Mouse (Mus musculus) lung, embryonic 15.5 days (tissue): Measurements from ENCODE around the gene Mbd4. TPM values are rescaled to one million over a fixed set of nuclear protein-coding genes. Genes with fewer than 3 reads are reported as not detected.

Experiments
- ATAC-seq: fragments of 200-750 bp; cut with Nextera tagmentation; 2 replicates; pipeline ENCODE4 v1.8.0; 2017; ENCODE audit warnings: moderate number of reproducible peaks, borderline replicate concordance; ENCODE audit not compliant: low FRiP score, low TSS enrichment; ENCODE audit errors: extremely low read depth
- H3K27ac ChIP-seq: fragments of 300-500 bp; sonication (generic); 2 replicates; pipeline ENCODE4 v1.5.1; 2015; ENCODE audit warnings: moderate library complexity, mild to moderate bottlenecking, inconsistent platforms
- H3K27me3 ChIP-seq: fragments of 300-500 bp; sonication (generic); 2 replicates; pipeline ENCODE4 v1.6.1; 2015; ENCODE audit warnings: inconsistent platforms
- H3K36me3 ChIP-seq: fragments of 300-500 bp; sonication (generic); 2 replicates; pipeline ENCODE4 v1.6.1; 2015; ENCODE audit warnings: inconsistent platforms
- H3K4me1 ChIP-seq: fragments of 300-500 bp; sonication (generic); 2 replicates; pipeline ENCODE4 v1.6.1; 2015; ENCODE audit warnings: inconsistent platforms
- H3K4me2 ChIP-seq: fragments of 300-500 bp; sonication (generic); 2 replicates; pipeline ENCODE4 v1.6.1; 2015; ENCODE audit warnings: inconsistent platforms, mild to moderate bottlenecking, moderate library complexity
- H3K4me3 ChIP-seq: fragments of 300-500 bp; sonication (generic); 2 replicates; pipeline ENCODE4 v1.5.1; 2015; ENCODE audit warnings: mild to moderate bottlenecking, inconsistent platforms
- H3K9ac ChIP-seq: fragments of 300-500 bp; sonication (generic); 2 replicates; pipeline ENCODE4 v1.6.1; 2015; ENCODE audit warnings: inconsistent platforms
- H3K9me3 ChIP-seq: fragments of 300-500 bp; sonication (generic); 2 replicates; pipeline ENCODE4 v1.6.1; 2016; ENCODE audit warnings: inconsistent platforms
- WGBS: fragments of 180-500 bp; shearing (Covaris S2); methylation state at CpG from one replicate; pipeline ENCODE4 v1.1.7; 2015; 5-methylcytosine and 5-hydroxymethylcytosine counted together
- polyA plus RNA-seq: library from polyadenylated mRNA; unstranded; fragments of >200 nt; fragmentation: Nextera tagmentation; extraction: Ambion mirVana; gene quantifications from 2 replicates; pipeline ENCODE4 v1.2.1, GENCODE M21; 2015

Mbd4 gene
- polyA plus RNA-seq, 1 experiment from 2014 or later = 22.6 TPM

- peaks cover 65% of the 10 kb centered on the region for H3K36me3 ChIP-seq
- ATAC-seq = no peak
- no peak overlapping the region for H3K4me2 ChIP-seq
- no peaks in the 10 kb centered on the region for H3K27me3 ChIP-seq
- 0 out of 2 replicates have a peak overlapping the region, but pooled peaks have one; percentile 4 for H3K9ac ChIP-seq
- H3K4me3 ChIP-seq = no peak overlapping the region
- H3K4me1 ChIP-seq = peaks cover 21% of the 10 kb centered on the region
- no peak overlapping the region for H3K27ac ChIP-seq
- no peaks in the 10 kb centered on the region for H3K9me3 ChIP-seq
- 58% methylated on average over 10 of the region's 10 CpGs for WGBS
These were observed 48.6 kb downstream of the Mbd4 start for GRCm38 (mm10) chr6:115804432-115805192.

GRCm38 (mm10) chr6:115803541-115804382, 49.4 kb downstream of the Mbd4 start:
- Histone ChIP-seq H3K27ac (0 out of 2 replicates have a peak overlapping the region, but pooled peaks have one; percentile 13), H3K4me3 (no peak overlapping the region), H3K9me3 (no peaks in the 10 kb centered on the region), H3K9ac (0 out of 2 replicates have a peak overlapping the region, but pooled peaks have one; percentile 4), H3K36me3 (peaks cover 73% of the 10 kb centered on the region), H3K4me2 (no peak overlapping the region), H3K4me1 (peaks cover 21% of the 10 kb centered on the region), H3K27me3 (no peaks in the 10 kb centered on the region)
- ATAC-seq = peak; percentile 32; the same call in 1 of the 2 replicates
- 37% methylated on average over 16 of the region's 16 CpGs for WGBS

- Histone ChIP-seq H3K4me2 (no peak overlapping the region), H3K9ac (no peak overlapping the region), H3K4me1 (peaks cover 15% of the 10 kb centered on the region), H3K4me3 (no peak overlapping the region), H3K27ac (no peak overlapping the region), H3K36me3 (peaks cover 85% of the 10 kb centered on the region), H3K27me3 (no peaks in the 10 kb centered on the region), H3K9me3 (no peaks in the 10 kb centered on the region)
- no peak for ATAC-seq
- WGBS = 75% methylated on average over 3 of the region's 3 CpGs
These were observed 51.4 kb downstream of the Mbd4 start for GRCm38 (mm10) chr6:115801811-115802210.

- no peak for ATAC-seq
- no peak overlapping the region for H3K9ac ChIP-seq
- no peak overlapping the region for H3K4me3 ChIP-seq
- H3K36me3 ChIP-seq = peaks cover 88% of the 10 kb centered on the region
- no peaks in the 10 kb centered on the region for H3K27me3 ChIP-seq
- 84% methylated on average over 21 of the region's 21 CpGs for WGBS
- H3K27ac ChIP-seq = no peak overlapping the region
- H3K4me1 ChIP-seq = peaks cover 7% of the 10 kb centered on the region
- no peak overlapping the region for H3K4me2 ChIP-seq
- no peaks in the 10 kb centered on the region for H3K9me3 ChIP-seq
These were observed 60.4 kb downstream of the Mbd4 start for GRCm38 (mm10) chr6:115792691-115793215.

- peaks cover 85% of the 10 kb centered on the region for H3K36me3 ChIP-seq
- H3K4me3 ChIP-seq = no peak overlapping the region
- H3K4me1 ChIP-seq = peaks cover 7% of the 10 kb centered on the region
- no peak overlapping the region for H3K9ac ChIP-seq
- H3K4me2 ChIP-seq = no peak overlapping the region
- H3K27me3 ChIP-seq = no peaks in the 10 kb centered on the region
- no peaks in the 10 kb centered on the region for H3K9me3 ChIP-seq
- ATAC-seq = peak; percentile 66
- H3K27ac ChIP-seq = no peak overlapping the region
- 70% methylated on average over 34 of the region's 34 CpGs for WGBS
These were observed 61.1 kb downstream of the Mbd4 start for GRCm38 (mm10) chr6:115791842-115792686.

GRCm38 (mm10) chr6:115791016-115791415, 62.2 kb downstream of the Mbd4 start:
- H3K27ac ChIP-seq = no peak overlapping the region
- ATAC-seq = no peak
- peaks cover 7% of the 10 kb centered on the region for H3K4me1 ChIP-seq
- no peaks in the 10 kb centered on the region for H3K9me3 ChIP-seq
- WGBS = 70% methylated on average over 10 of the region's 10 CpGs
- no peak overlapping the region for H3K9ac ChIP-seq
- H3K27me3 ChIP-seq = no peaks in the 10 kb centered on the region
- H3K36me3 ChIP-seq = peaks cover 91% of the 10 kb centered on the region
- no peak overlapping the region for H3K4me2 ChIP-seq
- H3K4me3 ChIP-seq = no peak overlapping the region

Other genes starting within 250 kb of the Mbd4 start
- gene Raf1, start 176.7 kb downstream of the Mbd4 start, polyA plus RNA-seq = 81.9 and 90.6 TPM in 2 replicates
- 2.6 and 3.1 TPM in 2 replicates for gene Tmem40, start 91.0 kb downstream of the Mbd4 start, polyA plus RNA-seq
- 32.0 and 32.1 TPM in 2 replicates for gene Cand2, start 78.8 kb downstream of the Mbd4 start, polyA plus RNA-seq
- 2,081 and 2,182 TPM in 2 replicates for gene Rpl32, start 44.6 kb downstream of the Mbd4 start, polyA plus RNA-seq
- 1.1 and 1.2 TPM in 2 replicates for gene Efcab12, start 15.0 kb downstream of the Mbd4 start, polyA plus RNA-seq
- gene Ift122, start 99 bp upstream of the Mbd4 start, polyA plus RNA-seq = 21.9 and 24.6 TPM in 2 replicates
- gene Rho, start 78.4 kb upstream of the Mbd4 start, polyA plus RNA-seq = 0.20 and 0.35 TPM in 2 replicates
- gene H1foo, start 91.6 kb upstream of the Mbd4 start, polyA plus RNA-seq = not detected in 2 replicates
- 49.2 and 53.5 TPM in 2 replicates for gene Plxnd1, start 141.6 kb upstream of the Mbd4 start, polyA plus RNA-seq